Mouse (Mus musculus) neural tube, embryonic 13.5 days (tissue): Measurements from ENCODE around the gene Elp1. TPM values are rescaled to one million over a fixed set of nuclear protein-coding genes. Genes with fewer than 3 reads are reported as not detected.

Experiments
- ATAC-seq: fragments of 200-750 bp; cut with Nextera tagmentation; 2 replicates; pipeline ENCODE4 v1.8.0; 2017; ENCODE audit warnings: low read depth, mild to moderate bottlenecking, moderate TSS enrichment, moderate library complexity
- H3K27ac ChIP-seq: fragments of 300-500 bp; sonication (generic); replicated peaks from 2 replicates; pipeline ENCODE4 v1.5.1; 2015; ENCODE audit warnings: moderate library complexity, mild to moderate bottlenecking, inconsistent platforms
- H3K27me3 ChIP-seq: fragments of 300-500 bp; sonication (generic); 2 replicates; pipeline ENCODE4 v1.6.1; 2015; ENCODE audit warnings: mild to moderate bottlenecking, inconsistent platforms
- H3K36me3 ChIP-seq: fragments of 300-500 bp; sonication (generic); 2 replicates; pipeline ENCODE4 v1.6.1; 2015; ENCODE audit warnings: mild to moderate bottlenecking, inconsistent platforms
- H3K4me1 ChIP-seq: fragments of 300-500 bp; sonication (generic); replicated peaks from 2 replicates; pipeline ENCODE4 v1.6.1; 2015; ENCODE audit warnings: inconsistent platforms
- H3K4me2 ChIP-seq: fragments of 300-500 bp; sonication (generic); 2 replicates; pipeline ENCODE4 v1.6.1; 2015; ENCODE audit warnings: inconsistent platforms, mild to moderate bottlenecking, moderate library complexity
- H3K4me3 ChIP-seq: fragments of 300-500 bp; sonication (generic); 2 replicates; pipeline ENCODE4 v1.5.1; 2015; ENCODE audit warnings: mild to moderate bottlenecking, inconsistent platforms
- H3K9ac ChIP-seq: fragments of 300-500 bp; sonication (generic); 2 replicates; pipeline ENCODE4 v1.6.1; 2015; ENCODE audit warnings: moderate library complexity, mild to moderate bottlenecking, inconsistent platforms
- H3K9me3 ChIP-seq: fragments of 300-500 bp; sonication (generic); 2 replicates; pipeline ENCODE4 v1.6.1; 2016; ENCODE audit warnings: inconsistent platforms
- WGBS: fragments of 180-500 bp; shearing (Covaris S2); methylation state at CpG from one replicate; pipeline ENCODE4 v1.1.7; 2015; 5-methylcytosine and 5-hydroxymethylcytosine counted together
- polyA plus RNA-seq: library from polyadenylated mRNA; unstranded; fragments of >200 nt; fragmentation: Nextera tagmentation; extraction: Ambion mirVana; gene quantifications from 2 replicates; pipeline ENCODE4 v1.2.1, GENCODE M21; 2015

The Elp1 gene
- polyA plus RNA-seq, result 54.1 and 55.8 TPM in 2 replicates

GRCm38 (mm10) chr4:56801907-56802668 is at the start of gene Elp1, which contains the start of gene Fam206a:
TSS of gene Elp1 (minus strand) at chr4:56802331.
TSS of gene Fam206a (plus strand) at chr4:56802345.
- Histone ChIP-seq H3K9me3 (no peaks in the 10 kb centered on the region), H3K36me3 (peaks cover 45% of the 10 kb centered on the region), H3K27ac (peak within 1 kb of the TSS; percentile 87), H3K4me1 (peaks cover 36% of the 10 kb centered on the region), H3K9ac (peak within 1 kb of the TSS; percentile 88), H3K27me3 (no peaks in the 10 kb centered on the region), H3K4me3 (peak within 1 kb of the TSS; percentile 94), H3K4me2 (peak within 1 kb of the TSS; percentile 86)
- under 1% methylated on average over 72 of the region's 72 CpGs for WGBS
- ATAC-seq, result peak; percentile 98

DNA sequence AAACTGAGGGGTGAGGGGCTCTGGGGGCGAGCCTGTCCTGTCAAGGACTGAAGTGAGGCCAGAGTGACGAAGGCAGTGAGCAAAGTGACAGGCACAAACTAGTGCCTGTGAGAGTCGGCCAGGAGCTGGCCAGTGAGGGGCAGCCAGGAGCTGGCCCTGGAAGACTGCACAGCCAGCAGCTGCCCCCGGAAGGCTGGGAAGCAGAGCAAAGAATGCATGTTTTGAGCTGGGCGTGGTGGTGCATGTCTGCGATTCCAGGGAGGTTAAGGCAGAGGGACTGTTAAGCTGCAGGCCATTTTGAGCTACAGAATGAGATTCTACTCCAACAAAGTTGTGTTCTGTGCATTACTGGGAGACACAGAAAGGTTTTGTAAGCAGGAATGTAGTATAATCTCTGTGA is 48.6 kb upstream of the Elp1 start:
- Histone ChIP-seq H3K9me3 (no peaks in the 10 kb centered on the region), H3K4me1 (no peaks in the 10 kb centered on the region; the same call in 1 of the 2 replicates), H3K4me2 (no peak overlapping the region), H3K27ac (peak overlapping the region; percentile 43; the same call in 1 of the 2 replicates), H3K4me3 (no peak overlapping the region), H3K9ac (no peak overlapping the region), H3K36me3 (peaks cover 8% of the 10 kb centered on the region), H3K27me3 (no peaks in the 10 kb centered on the region)
- 0 out of 2 replicates have a peak, but pooled peaks have one; percentile 29 for ATAC-seq
- WGBS, result 54% methylated on average over 6 of the region's 6 CpGs

GRCm38 (mm10) chr4:56848044-56848443 is 45.9 kb upstream of the Elp1 start:
- Histone ChIP-seq H3K36me3 (peaks cover 27% of the 10 kb centered on the region), H3K4me3 (no peak overlapping the region), H3K4me2 (no peak overlapping the region), H3K27me3 (no peaks in the 10 kb centered on the region), H3K4me1 (no peaks in the 10 kb centered on the region), H3K9me3 (no peaks in the 10 kb centered on the region), H3K27ac (no peak overlapping the region), H3K9ac (no peak overlapping the region)
- ATAC-seq, result no peak
- WGBS, result 87% methylated on average over 6 of the region's 6 CpGs

- no peaks in the 10 kb centered on the region for H3K27me3 ChIP-seq
- H3K4me3 ChIP-seq, result no peak overlapping the region
- no peaks in the 10 kb centered on the region for H3K4me1 ChIP-seq
- WGBS, result 86% methylated on average over 3 of the region's 3 CpGs
- no peak overlapping the region for H3K4me2 ChIP-seq
- H3K36me3 ChIP-seq, result peaks cover 27% of the 10 kb centered on the region
- no peaks in the 10 kb centered on the region for H3K9me3 ChIP-seq
- no peak overlapping the region for H3K27ac ChIP-seq
- H3K9ac ChIP-seq, result no peak overlapping the region
- ATAC-seq, result no peak
Observed at GRCm38 (mm10) chr4:56847400-56847799, 45.3 kb upstream of the Elp1 start.

- peak; percentile 47; the same call in 1 of the 2 replicates for ATAC-seq
- Histone ChIP-seq H3K9ac (no peak overlapping the region), H3K4me3 (no peak overlapping the region), H3K27me3 (no peaks in the 10 kb centered on the region), H3K9me3 (no peaks in the 10 kb centered on the region), H3K27ac (no peak overlapping the region), H3K4me1 (no peaks in the 10 kb centered on the region), H3K36me3 (peaks cover 34% of the 10 kb centered on the region), H3K4me2 (no peak overlapping the region)
- 51% methylated on average over 12 of the region's 12 CpGs for WGBS
Observed at GRCm38 (mm10) chr4:56845896-56846533, 43.9 kb upstream of the Elp1 start.

DNA sequence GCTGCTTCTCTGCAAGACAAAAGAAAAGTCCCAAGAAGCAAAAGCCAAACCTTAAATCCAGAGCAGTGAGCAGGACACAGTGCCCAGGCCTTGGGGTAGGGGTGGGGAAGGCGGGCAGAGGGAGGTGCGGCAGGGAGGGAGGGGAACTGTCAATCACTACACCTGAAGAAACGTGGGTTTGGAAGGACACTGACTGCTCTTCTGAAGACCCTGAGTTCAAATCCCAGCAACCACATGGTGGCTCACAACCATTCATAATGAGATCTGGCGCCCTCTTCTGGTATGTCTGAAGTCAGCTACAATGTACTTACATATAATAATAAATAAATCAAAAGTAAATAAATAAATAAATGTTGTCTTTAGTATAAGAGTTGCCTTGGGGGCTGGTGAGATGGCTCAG is 42.8 kb upstream of the Elp1 start:
- H3K4me2 ChIP-seq, result no peak overlapping the region
- peaks cover 45% of the 10 kb centered on the region for H3K36me3 ChIP-seq
- no peaks in the 10 kb centered on the region for H3K27me3 ChIP-seq
- no peak overlapping the region for H3K27ac ChIP-seq
- no peak for ATAC-seq
- H3K9ac ChIP-seq, result no peak overlapping the region
- no peaks in the 10 kb centered on the region for H3K9me3 ChIP-seq
- H3K4me1 ChIP-seq, result no peaks in the 10 kb centered on the region
- 95% methylated on average over 4 of the region's 4 CpGs for WGBS
- no peak overlapping the region for H3K4me3 ChIP-seq

GRCm38 (mm10) chr4:56843963-56844362 is 41.8 kb upstream of the Elp1 start:
- no peak overlapping the region for H3K27ac ChIP-seq
- H3K36me3 ChIP-seq, result peaks cover 49% of the 10 kb centered on the region
- H3K4me3 ChIP-seq, result no peak overlapping the region
- no peaks in the 10 kb centered on the region for H3K27me3 ChIP-seq
- ATAC-seq, result no peak
- 92% methylated on average over 2 of the region's 2 CpGs for WGBS
- no peak overlapping the region for H3K9ac ChIP-seq
- no peak overlapping the region for H3K4me2 ChIP-seq
- no peaks in the 10 kb centered on the region for H3K9me3 ChIP-seq
- no peaks in the 10 kb centered on the region for H3K4me1 ChIP-seq

DNA sequence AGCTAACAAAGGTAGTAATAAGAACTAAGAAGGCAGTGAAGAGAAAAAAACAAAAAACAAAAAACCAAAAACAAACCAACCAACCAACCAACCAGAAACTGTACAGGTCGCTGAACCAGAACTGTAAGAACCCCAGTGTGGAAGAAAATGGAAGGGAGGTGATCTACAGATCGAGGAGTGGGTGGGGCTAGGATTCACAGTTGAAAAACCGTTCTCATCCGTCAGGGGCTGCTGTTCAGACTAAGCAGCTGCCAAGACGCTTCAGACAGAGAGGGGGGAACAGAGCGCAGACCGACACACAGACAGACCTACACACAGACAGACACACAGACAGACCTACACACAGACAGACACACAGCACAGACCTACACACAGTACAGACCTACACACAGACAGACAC is 40.4 kb upstream of the Elp1 start:
- Histone ChIP-seq H3K36me3 (peaks cover 62% of the 10 kb centered on the region), H3K4me1 (no peaks in the 10 kb centered on the region), H3K27ac (no peak overlapping the region), H3K4me3 (no peak overlapping the region), H3K9me3 (no peaks in the 10 kb centered on the region), H3K4me2 (no peak overlapping the region), H3K9ac (no peak overlapping the region), H3K27me3 (no peaks in the 10 kb centered on the region)
- no peak for ATAC-seq
- 79% methylated on average over 7 of the region's 7 CpGs for WGBS

GRCm38 (mm10) chr4:56840297-56840696 is 38.2 kb upstream of the Elp1 start:
- H3K36me3 ChIP-seq, result peaks cover 68% of the 10 kb centered on the region

GRCm38 (mm10) chr4:56837661-56838060 is 35.5 kb upstream of the Elp1 start:
- no peaks in the 10 kb centered on the region for H3K27me3 ChIP-seq
- no peak overlapping the region for H3K4me3 ChIP-seq
- WGBS, result 86% methylated on average over 6 of the region's 6 CpGs
- H3K4me2 ChIP-seq, result no peak overlapping the region
- H3K27ac ChIP-seq, result no peak overlapping the region
- H3K9ac ChIP-seq, result no peak overlapping the region
- ATAC-seq, result no peak
- no peaks in the 10 kb centered on the region for H3K9me3 ChIP-seq
- no peaks in the 10 kb centered on the region for H3K4me1 ChIP-seq
- H3K36me3 ChIP-seq, result peaks cover 73% of the 10 kb centered on the region

More at GRCm38 (mm10) chr4:56840297-56840696, 38.2 kb upstream of the Elp1 start:
- 90% methylated on average over 3 of the region's 3 CpGs for WGBS
- H3K4me3 ChIP-seq, result no peak overlapping the region
- no peak overlapping the region for H3K27ac ChIP-seq
- no peaks in the 10 kb centered on the region for H3K27me3 ChIP-seq
- no peak overlapping the region for H3K9ac ChIP-seq
- ATAC-seq, result no peak
- H3K9me3 ChIP-seq, result no peaks in the 10 kb centered on the region
- no peaks in the 10 kb centered on the region for H3K4me1 ChIP-seq
- no peak overlapping the region for H3K4me2 ChIP-seq

DNA sequence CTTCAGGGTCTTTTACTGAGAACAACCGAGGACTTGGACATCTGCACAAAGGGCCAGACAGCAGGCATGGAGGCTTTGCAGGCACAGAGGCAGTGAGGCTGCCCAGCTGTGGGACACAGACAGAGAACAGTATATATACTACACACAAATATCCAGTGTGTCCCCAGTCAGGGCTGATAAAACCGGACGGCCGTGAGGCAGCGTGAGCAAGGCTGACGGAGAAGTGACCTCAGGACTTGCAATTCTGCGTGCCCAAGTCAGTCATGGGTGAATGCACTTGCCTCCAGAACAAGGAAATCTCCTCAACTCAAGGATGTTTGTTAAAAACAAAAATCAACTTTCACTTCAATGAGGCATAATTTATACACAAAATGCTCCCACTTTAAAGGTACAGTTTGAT is 29.9 kb upstream of the Elp1 start:
- 92% methylated on average over 7 of the region's 7 CpGs for WGBS
- no peak overlapping the region for H3K4me2 ChIP-seq
- H3K9me3 ChIP-seq, result no peaks in the 10 kb centered on the region
- no peak overlapping the region for H3K9ac ChIP-seq
- no peak overlapping the region for H3K4me3 ChIP-seq
- no peak overlapping the region for H3K27ac ChIP-seq
- ATAC-seq, result no peak
- H3K36me3 ChIP-seq, result peaks cover 69% of the 10 kb centered on the region
- H3K27me3 ChIP-seq, result no peaks in the 10 kb centered on the region
- H3K4me1 ChIP-seq, result peaks cover 6% of the 10 kb centered on the region

DNA sequence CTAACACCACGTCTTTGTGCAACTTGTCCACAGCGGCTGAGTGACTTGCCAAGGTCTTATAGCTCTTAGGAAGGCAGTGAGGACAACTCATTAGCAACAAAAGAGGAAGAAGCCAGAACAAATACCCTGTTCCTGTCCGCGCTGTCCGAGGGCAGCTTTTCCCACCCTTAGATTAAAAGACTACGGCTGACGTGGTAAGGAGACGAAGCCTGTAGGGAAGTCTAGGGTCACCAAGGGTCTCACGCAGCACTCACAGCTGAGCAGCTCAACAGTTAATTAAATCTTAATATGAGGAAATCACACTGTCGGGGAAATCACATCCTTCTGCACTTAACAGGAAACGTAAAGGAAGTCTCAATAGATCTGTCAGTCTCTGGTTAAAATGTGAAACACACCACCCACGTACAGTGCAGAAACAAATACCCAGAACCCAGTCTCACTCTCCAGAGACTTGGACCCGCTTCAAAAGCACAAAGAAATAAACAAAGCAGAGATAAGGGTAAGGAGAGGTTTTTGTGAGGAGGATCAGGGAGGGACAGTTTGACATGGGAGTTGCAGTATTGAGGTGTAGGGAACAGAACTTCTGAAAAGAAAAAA is 29.0 kb upstream of the Elp1 start:
- 72% methylated on average over 13 of the region's 13 CpGs for WGBS
- H3K4me3 ChIP-seq, result no peak overlapping the region
- peaks cover 69% of the 10 kb centered on the region for H3K36me3 ChIP-seq
- H3K27me3 ChIP-seq, result no peaks in the 10 kb centered on the region
- no peak for ATAC-seq
- H3K4me1 ChIP-seq, result peaks cover 6% of the 10 kb centered on the region
- no peak overlapping the region for H3K4me2 ChIP-seq
- no peaks in the 10 kb centered on the region for H3K9me3 ChIP-seq
- H3K9ac ChIP-seq, result no peak overlapping the region
- no peak overlapping the region for H3K27ac ChIP-seq
